Mouse (Mus musculus): ENCODE results near the gene Abcb9.

DNA sequence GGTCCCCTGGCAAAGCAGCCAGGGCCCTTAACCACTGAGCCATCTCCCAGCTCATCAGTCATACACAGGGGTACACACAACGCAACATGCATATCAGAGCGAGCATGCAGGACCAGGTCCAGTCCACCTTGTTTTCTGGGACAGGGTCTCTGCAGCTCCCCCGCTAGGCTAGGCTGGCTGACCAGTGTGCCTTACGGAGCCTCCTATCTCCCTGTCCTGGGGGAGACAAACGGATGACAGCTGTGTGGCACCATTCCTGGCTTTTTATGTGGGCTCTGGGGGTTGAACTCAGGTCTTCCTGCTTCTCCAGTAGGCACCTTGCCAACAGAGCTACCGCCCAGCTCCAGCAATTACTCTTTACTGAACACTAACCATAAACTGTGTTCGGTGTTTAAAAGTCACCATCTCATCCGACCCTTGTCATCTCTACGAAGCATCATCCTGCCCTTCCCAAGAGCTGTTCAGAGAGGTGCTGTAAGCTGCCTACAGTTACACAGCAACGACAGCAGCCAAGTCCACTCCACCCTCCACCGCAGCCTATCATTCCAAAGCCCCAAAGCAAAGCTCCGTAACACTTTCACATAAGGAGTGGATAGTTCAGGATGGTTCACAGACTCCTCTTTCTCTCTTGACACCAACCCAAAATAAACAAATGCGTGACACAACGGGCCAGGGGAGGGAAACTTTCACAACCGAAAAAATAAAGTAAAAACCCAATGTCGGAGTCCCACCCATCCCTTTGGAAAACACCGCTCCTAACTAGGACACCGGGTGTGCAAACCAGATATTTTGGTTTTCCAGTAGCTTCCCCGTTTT lies 66.2 kb downstream of the Abcb9 start:
- TF ChIP-seq POLR2A (IDR thresholded peaks at IDR 0.05; ENCODE audit: insufficient read length, low read depth): no peak
- no peak for TF ChIP-seq POLR2AphosphoS2 (IDR thresholded peaks at IDR 0.05; ENCODE audit: insufficient read length, low read depth)
- TF ChIP-seq TCF12 (IDR thresholded peaks at IDR 0.05; ENCODE audit: insufficient read depth, poor library complexity, severe bottlenecking): no peak
- peak in 2 of 3 experiments; percentile 32 to 58 for TF ChIP-seq MYOD1 (IDR thresholded peaks at IDR 0.05; ENCODE audit: control insufficient read depth in 1 of 3, insufficient read length in 2 of 3, low read depth in 2 of 3)
- no peak for TF ChIP-seq CEBPB (IDR thresholded peaks at IDR 0.05; ENCODE audit: insufficient read depth, poor library complexity, severe bottlenecking)
- no peak for TF ChIP-seq MYOG (IDR thresholded peaks at IDR 0.05; ENCODE audit: control insufficient read depth in 1 of 3, insufficient read depth in 1 of 3, insufficient read length in 2 of 3, low read depth in 2 of 3)
- TF ChIP-seq USF1 (IDR thresholded peaks at IDR 0.05; ENCODE audit: low read depth): no peak
- TF ChIP-seq MAX (IDR thresholded peaks at IDR 0.05; ENCODE audit: low read depth): no peak
- no peak for TF ChIP-seq TCF3 (IDR thresholded peaks at IDR 0.05; ENCODE audit: insufficient read length, low read depth)
- no peak for TF ChIP-seq E2F4 (IDR thresholded peaks at IDR 0.05; ENCODE audit: insufficient read depth)
